Mouse (Mus musculus): ENCODE results near the gene Reg3b.
"Not testable (repeated sequence)": the region's sequence is repeated elsewhere in the genome, so short reads cannot be mapped to it uniquely, and the experiment has no call there.

Gene Reg3b

GRCm38 (mm10) chr6:78370357-78370756 lies at the start of gene Reg3b:
TSS of gene Reg3b (plus strand) at chr6:78370657.
- DNase-seq (ENCODE audit: low spot score in 2 of 2), result no peak

GRCm38 (mm10) chr6:78327798-78328197 lies 42.7 kb upstream of the Reg3b start:
- peak in 1 of 2 experiments; percentile 28 for DNase-seq (ENCODE audit: low spot score in 2 of 2)

- no peak for DNase-seq (ENCODE audit: low spot score in 2 of 2)
These were observed 41.3 kb upstream of the Reg3b start for GRCm38 (mm10) chr6:78329166-78329565.

GRCm38 (mm10) chr6:78331919-78332569 lies 38.4 kb upstream of the Reg3b start:
- peak in 1 of 2 experiments; percentile 35 for DNase-seq (ENCODE audit: low spot score in 2 of 2)

- DNase-seq (ENCODE audit: low spot score in 2 of 2), result peak; percentile 18 to 75
These were observed 30.2 kb upstream of the Reg3b start for GRCm38 (mm10) chr6:78340296-78340695.

- no peak for DNase-seq (ENCODE audit: low spot score in 2 of 2)
These were observed 28.8 kb upstream of the Reg3b start for GRCm38 (mm10) chr6:78341689-78342088.

GRCm38 (mm10) chr6:78361971-78362563 lies 8.4 kb upstream of the Reg3b start:
- no peak for DNase-seq (ENCODE audit: low spot score in 2 of 2)

- no peak for DNase-seq (ENCODE audit: low spot score in 2 of 2)
These were observed 8.3 kb downstream of the Reg3b start, which contains the start of gene Reg3d for GRCm38 (mm10) chr6:78378765-78379164. TSS of gene Reg3d (minus strand) at chr6:78378865.

GRCm38 (mm10) chr6:78380409-78380808 lies 10.0 kb downstream of the Reg3b start, which contains the start of gene Reg3a:
TSS of gene Reg3a (plus strand) at chr6:78380709.
- no peak for DNase-seq (ENCODE audit: low spot score in 2 of 2)

- no peak for DNase-seq (ENCODE audit: low spot score in 2 of 2)
These were observed 15.2 kb downstream of the Reg3b start for GRCm38 (mm10) chr6:78385609-78386008.

- not testable (repeated sequence) for DNase-seq (ENCODE audit: low spot score in 2 of 2)
These were observed 24.9 kb downstream of the Reg3b start, which contains the start of gene Reg2 for GRCm38 (mm10) chr6:78395323-78395722. TSS of gene Reg2 (plus strand) at chr6:78395623.

- DNase-seq (ENCODE audit: low spot score in 2 of 2), result not testable (repeated sequence)
These were observed 52.0 kb downstream of the Reg3b start, which contains the start of gene Reg1 for GRCm38 (mm10) chr6:78422411-78422810. TSS of gene Reg1 (plus strand) at chr6:78422711.
